Mouse (Mus musculus) activated CD4-positive, CD25-positive, alpha-beta regulatory T cell, adult 4 months (primary cell): ENCODE data around the gene Ptprf. TPM values are rescaled to one million over a fixed set of nuclear protein-coding genes. Genes with fewer than 3 reads are reported as not detected.
A peak's percentile ranks its signal among the peaks of the same experiment; 100 is the strongest.

Experiments used
- ATAC-seq: one replicate; pipeline ENCODE4 v1.8.0; 2017
- polyA plus RNA-seq, 2 experiments: library from polyadenylated mRNA; unstranded; fragments of 100-300 nt; shearing (Covaris generic); gene quantifications; one replicate each; pipeline ENCODE4 v1.2.1; 2017

The Ptprf gene
- polyA plus RNA-seq, 2 experiments from 2014 or later, result 0.31 to 0.34 TPM

DNA sequence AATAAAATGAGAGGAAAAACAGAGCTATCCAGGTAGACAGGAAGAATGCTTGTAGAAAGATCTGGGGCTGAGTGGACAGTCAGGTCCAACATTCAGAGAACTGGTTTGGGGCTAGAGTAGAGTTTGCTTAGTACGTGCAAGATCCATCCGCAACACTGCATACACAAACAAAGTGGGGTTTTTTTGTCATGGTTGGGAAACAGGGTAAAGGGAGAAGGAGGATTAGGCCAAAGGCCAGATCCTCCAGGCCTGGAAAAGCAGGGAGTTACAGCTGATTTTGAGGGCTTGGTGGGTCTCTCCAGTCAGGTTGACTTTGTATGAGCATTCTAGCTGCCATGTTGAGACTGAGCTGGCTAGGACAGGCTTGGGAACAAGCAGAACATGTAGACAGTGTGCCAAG lies 85.3 kb downstream of the Ptprf start:
- no peak for ATAC-seq

DNA sequence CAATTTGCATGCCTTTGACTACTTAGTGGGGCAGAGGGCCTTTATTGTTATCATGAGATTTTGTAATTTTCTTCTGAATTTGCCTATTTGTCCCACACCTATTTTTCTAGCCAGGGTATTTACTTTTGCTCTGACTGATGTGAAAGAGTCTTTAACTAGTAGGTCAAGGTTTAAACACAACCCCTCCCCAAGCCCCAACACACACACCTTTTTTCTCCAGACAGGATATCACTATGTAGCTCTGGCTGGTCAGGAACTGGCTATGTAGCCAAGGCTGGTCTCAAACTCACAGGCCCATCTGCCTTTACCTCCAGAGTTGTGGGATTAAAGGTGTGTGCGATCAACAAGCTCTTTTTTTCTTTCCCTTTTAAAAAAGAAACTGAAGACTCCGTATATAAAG lies 92.1 kb downstream of the Ptprf start:
- ATAC-seq, result no peak

DNA sequence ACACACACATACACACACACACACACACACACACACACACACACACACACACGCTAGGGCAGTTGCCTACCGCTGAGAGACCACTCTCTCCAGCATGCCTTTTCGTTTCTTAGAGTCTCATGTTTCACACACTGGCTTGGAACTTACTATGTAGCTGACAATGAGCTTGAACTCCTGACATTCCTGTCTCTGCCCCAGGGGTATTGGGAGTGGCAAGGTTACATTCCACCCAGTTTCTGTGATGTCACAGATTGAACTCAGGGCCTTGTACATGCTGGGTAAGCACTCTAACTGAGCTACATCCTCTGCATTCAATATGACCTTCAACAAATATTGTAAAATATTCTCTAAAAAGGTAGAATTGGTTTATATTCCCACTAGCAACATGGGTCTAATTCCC lies 92.6 kb downstream of the Ptprf start:
- no peak for ATAC-seq

DNA sequence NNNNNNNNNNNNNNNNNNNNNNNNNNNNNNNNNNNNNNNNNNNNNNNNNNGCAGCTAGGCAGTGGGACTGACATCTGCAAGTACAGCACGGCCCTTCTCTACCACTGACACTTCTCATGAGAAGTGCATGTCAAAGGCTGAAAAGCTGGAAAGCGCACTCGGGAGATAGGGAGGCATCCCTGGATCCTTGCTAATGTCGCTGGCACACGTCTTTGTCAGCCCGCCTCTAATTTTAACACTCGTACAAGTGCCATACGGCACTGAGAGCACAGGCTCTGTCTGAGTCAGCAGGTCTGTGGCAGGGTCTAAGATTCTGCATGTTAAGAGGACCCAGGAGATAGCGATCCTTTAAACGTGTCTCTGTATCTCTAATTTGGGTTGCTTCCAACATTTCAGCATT lies 95.0 kb downstream of the Ptprf start:
- no peak for ATAC-seq

DNA sequence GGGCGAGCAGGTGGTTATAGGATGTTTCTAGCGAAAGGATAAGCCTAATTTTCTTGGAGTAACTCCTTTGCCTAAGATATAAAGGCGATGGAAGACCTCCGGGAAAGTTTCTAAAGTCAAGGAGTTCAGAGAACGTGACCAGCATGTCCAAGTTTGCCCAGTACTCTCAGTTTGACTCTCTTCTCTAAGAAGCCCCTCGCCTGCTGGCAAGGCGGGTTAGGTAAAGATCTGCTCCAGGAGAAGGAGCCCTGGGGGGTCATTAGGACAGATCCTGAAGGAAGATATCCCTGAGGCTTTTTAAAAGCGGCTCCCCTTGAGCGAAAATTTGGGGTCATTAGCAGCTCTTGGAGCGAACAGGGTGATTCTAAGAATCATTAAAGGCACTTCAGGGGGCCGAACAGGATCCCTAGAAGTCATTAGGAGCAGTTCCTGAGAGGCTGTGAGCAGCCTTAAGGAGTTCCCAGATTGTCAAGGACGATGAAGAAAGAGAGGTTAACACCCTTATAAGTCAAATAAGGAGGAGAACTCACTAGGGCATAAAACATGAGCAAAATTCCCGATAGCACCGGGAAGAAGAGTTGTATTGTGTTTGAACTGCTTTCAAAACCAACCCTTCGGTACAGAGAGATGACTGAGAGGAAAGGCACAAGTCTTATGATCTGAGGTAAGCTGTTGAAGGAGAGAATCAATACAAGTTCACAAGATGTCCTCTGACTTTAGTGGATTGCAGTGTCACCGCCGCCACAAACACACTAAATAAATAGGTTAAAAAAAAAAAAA lies 110.7 kb downstream of the Ptprf start:
- no peak for ATAC-seq

DNA sequence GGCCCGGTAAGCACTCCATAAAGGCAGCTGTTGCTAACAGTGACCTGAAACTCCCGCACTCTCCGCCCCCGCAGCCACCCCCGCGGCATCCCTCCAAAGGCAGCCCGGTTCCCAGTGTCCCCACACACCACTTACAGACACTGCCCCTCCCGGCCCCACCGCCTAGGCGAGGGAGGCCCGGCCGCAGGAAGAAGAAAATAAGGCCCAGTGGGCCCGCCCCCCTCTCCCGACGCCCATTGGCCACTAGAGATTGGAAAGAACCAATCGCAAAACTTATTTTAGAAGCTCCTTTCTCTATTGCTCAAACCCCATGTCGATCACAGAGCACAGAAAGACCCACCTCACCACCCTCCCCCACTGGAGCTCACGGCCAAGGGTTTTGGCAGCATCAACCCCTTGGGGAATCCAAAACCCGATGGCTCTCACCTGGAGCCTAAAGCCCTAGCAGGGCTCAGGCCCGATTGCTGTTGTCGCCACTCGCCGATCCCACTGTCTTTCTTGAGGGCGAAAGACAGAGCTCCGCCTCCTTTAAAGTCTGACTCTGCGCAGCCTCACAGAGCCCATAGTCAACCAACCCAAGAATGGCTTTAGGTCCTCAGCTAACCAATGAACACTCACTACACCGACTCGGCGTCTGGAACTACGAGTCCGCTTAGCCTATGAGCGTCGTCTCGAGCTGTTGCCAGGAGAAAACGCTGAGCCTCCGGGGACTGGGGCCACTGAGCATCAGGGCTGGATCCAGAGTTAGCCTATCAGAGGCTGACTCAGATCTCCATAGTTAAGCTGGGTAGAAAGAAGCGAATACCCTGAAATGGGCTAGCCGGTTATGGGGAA lies 111.5 kb downstream of the Ptprf start, which contains the start of gene Kdm4a:
Gene Kdm4a (minus strand): TSS at position 577 of the 834 bp plus-strand sequence.
- ATAC-seq, result peak; percentile 94

DNA sequence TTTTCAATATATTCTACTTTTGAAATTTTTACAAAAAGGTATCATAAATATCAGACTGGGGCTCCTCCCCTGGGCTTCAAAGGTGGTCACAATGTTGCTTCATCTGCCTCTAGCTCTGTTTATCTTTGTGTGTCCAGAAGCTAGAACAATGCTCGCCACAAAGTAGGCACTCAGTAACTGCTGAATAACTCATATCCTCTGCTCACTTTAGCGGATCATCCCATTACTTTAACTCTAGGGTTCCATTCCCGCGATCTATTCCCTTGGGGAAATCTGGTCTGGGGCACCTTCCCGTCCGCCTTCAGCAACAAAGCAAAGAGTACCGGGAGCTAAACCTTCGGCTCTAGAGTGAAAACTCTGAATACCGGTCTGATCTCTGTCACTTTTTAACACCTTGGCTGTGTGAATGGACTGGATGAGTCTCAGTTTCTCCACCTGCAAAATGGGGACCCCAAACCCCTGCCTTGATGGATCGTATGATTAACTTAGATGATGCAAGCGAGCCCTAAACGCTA lies 112.2 kb downstream of the Ptprf start:
- no peak for ATAC-seq

DNA sequence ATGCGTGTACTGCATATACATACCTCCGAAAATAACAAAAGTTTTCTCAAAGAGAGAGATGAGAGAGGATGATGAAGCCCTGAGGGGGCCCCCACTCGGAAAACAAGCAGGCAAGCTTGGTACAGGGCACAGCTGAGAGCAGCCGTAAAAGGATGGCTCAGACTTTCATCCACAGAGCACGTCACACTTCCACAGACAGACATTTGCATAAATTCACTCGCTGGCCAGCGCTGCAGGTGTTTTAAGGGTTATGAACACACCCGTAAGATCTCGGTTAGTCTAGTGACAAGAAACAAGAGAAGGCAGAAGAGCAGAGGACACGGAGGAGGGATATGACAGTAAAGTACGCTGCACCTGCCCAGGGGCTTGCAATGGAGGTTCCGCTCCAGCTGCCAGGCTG lies 118.7 kb downstream of the Ptprf start:
- ATAC-seq, result no peak

DNA sequence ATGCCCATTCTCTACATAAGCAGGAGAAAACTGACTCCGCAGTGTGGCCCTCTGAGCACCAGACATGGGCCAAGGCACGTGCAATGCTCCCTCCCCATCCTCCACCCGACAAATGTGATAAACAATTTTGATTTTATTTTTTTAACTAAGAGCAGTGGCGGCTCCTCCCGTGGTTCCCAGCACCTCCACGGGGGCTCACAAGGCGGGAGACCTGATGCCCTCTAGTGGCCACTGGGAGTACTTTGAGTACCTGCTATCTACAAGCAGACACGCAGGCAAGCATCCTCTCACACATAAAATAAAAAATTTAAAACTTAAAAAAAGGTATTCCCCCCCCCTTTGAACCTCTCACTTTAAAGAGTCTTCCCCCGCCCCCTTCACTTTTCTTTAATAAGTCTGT lies 120.2 kb downstream of the Ptprf start:
- ATAC-seq, result no peak

DNA sequence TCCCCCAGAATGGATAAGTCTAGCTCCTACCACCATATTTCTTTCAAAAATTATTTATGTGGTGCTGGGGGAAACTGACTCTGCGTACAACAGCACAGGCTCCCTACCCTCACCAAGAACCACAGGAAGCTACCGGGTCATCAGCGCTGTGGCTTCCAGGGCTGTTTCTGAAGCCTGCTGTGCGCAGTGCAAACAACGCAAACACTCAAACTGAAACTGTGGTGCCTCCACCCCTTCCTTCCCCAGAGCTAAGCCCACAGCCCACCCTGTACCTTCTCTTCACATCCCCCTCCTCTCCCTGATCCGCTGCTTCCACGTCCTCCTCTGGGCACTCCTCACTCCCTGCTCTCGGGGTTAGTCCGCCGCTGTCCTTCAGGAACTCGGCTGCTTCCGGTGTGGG lies 129.1 kb downstream of the Ptprf start:
- peak; percentile 91 for ATAC-seq

Other genes with a start within 250 kb of the Ptprf start
- gene St3gal3, start 156.5 kb downstream of the Ptprf start, polyA plus RNA-seq, result under 1 TPM; 0.77 to 0.85 TPM
- gene Kdm4a, start 111.4 kb downstream of the Ptprf start, polyA plus RNA-seq, result 10 to 100 TPM in 1 of 2 experiments, 1 to 10 TPM in 1; 6.1 to 11.4 TPM
- 10 to 100 TPM; 11.0 to 11.2 TPM for gene Szt2, start 117.9 kb upstream of the Ptprf start, polyA plus RNA-seq
- gene Med8, start 117.9 kb upstream of the Ptprf start, polyA plus RNA-seq, result 100 to 1,000 TPM; 115 to 118 TPM
- 100 to 1,000 TPM; 125 to 129 TPM for gene Elovl1, start 136.7 kb upstream of the Ptprf start, polyA plus RNA-seq
- gene Cdc20, start 145.9 kb upstream of the Ptprf start, polyA plus RNA-seq, result 10 to 100 TPM in 1 of 2 experiments, 1 to 10 TPM in 1; 9.4 to 15.3 TPM
- not detected for gene Mpl, start 166.1 kb upstream of the Ptprf start, polyA plus RNA-seq
- gene Tie1, start 198.7 kb upstream of the Ptprf start, polyA plus RNA-seq, result not detected
- not detected for gene 2610528J11Rik, start 235.6 kb upstream of the Ptprf start, polyA plus RNA-seq